Mouse (Mus musculus): ENCODE measurements at regions not wholly inside any gene's neighbourhood (a gene's known extent, or its start where the extent isn't known, plus 50 kb on each side); places are given as distances from the start of the nearest gene placed in this dataset.

GRCm38 (mm10) chr13:6855199-6856148 lies 206.9 kb upstream of the Pfkp start:
- no peak for TF ChIP-seq USF1 (IDR thresholded peaks at IDR 0.05; ENCODE audit: low read depth)
- no peak for TF ChIP-seq MYOG (IDR thresholded peaks at IDR 0.05; ENCODE audit: control insufficient read depth, extremely low read depth, insufficient read length)

Data from C2C12 (cell line).